Mouse (Mus musculus): ENCODE measurements around the gene Cacng5. TPM values are rescaled to one million over a fixed set of nuclear protein-coding genes. Genes with fewer than 3 reads are reported as not detected.

Cacng5 gene
- polyA plus RNA-seq, 1 experiment from 2014 or later = 0.09 TPM

GRCm38 (mm10) chr11:107844175-107844574, 70.7 kb downstream of the Cacng5 start:
- no peaks in the 10 kb centered on the region for H3K27me3 ChIP-seq (ENCODE audit: insufficient read depth, low read length)
- 88% methylated on average over 1 of the region's 1 CpGs for whole genome bisulfite sequencing
- no peaks in the 10 kb centered on the region for H3K4me1 ChIP-seq (replicated peaks; ENCODE audit: insufficient read depth, low read length)
- no peak overlapping the region for H3K4me3 ChIP-seq (replicated peaks; ENCODE audit: low read depth, low read length)
- ATAC-seq (replicated peaks; ENCODE audit: low FRiP score, low read depth) = no peak
- TF ChIP-seq CTCF (IDR thresholded peaks at IDR 0.05; ENCODE audit: low read depth) = no peak
- no peak for DNase-seq (ENCODE audit: low spot score)
- no peak overlapping the region for H3K4me2 ChIP-seq (ENCODE audit: low read length)
- no peaks in the 10 kb centered on the region for H3K9me3 ChIP-seq (replicated peaks; ENCODE audit: low read length)
- H3K9ac ChIP-seq (ENCODE audit: low read depth, low read length) = no peak overlapping the region
- H3K27ac ChIP-seq = no peak overlapping the region
- no peaks in the 10 kb centered on the region for H3K36me3 ChIP-seq (ENCODE audit: insufficient read depth, low read length)

- DNase-seq (ENCODE audit: low spot score) (no peak), ATAC-seq (replicated peaks; ENCODE audit: low FRiP score, low read depth) (no peak)
- 60% methylated on average over 7 of the region's 7 CpGs for WGBS
- Histone ChIP-seq H3K4me1 (replicated peaks; ENCODE audit: insufficient read depth, low read length) (no peaks in the 10 kb centered on the region), H3K4me3 (replicated peaks; ENCODE audit: low read depth, low read length) (no peak overlapping the region), H3K4me2 (ENCODE audit: low read length) (no peak overlapping the region), H3K36me3 (ENCODE audit: insufficient read depth, low read length) (no peaks in the 10 kb centered on the region), H3K9me3 (replicated peaks; ENCODE audit: low read length) (no peaks in the 10 kb centered on the region), H3K27ac (no peak overlapping the region), H3K9ac (ENCODE audit: low read depth, low read length) (no peak overlapping the region), H3K27me3 (ENCODE audit: insufficient read depth, low read length) (no peaks in the 10 kb centered on the region)
- TF ChIP-seq CTCF (IDR thresholded peaks at IDR 0.05; ENCODE audit: low read depth) = no peak
Measured at GRCm38 (mm10) chr11:107833351-107834040, 81.4 kb downstream of the Cacng5 start.

Other genes with a start within 250 kb of the Cacng5 start
- 0.26 and 0.59 TPM in 2 replicates for gene Cacng1, start 198.5 kb downstream of the Cacng5 start, polyA plus RNA-seq (2015; fragmentation: Nextera tagmentation; extraction: Ambion mirVana)
- 0.74 and 1.3 TPM in 2 replicates for gene Cacng4, start 120.5 kb downstream of the Cacng5 start, polyA plus RNA-seq (2015; fragmentation: Nextera tagmentation; extraction: Ambion mirVana)

All from kidney, postnatal 0 days (tissue).